ENCODE assay signal across 20 mouse cellular contexts in the genomic region with DNA sequence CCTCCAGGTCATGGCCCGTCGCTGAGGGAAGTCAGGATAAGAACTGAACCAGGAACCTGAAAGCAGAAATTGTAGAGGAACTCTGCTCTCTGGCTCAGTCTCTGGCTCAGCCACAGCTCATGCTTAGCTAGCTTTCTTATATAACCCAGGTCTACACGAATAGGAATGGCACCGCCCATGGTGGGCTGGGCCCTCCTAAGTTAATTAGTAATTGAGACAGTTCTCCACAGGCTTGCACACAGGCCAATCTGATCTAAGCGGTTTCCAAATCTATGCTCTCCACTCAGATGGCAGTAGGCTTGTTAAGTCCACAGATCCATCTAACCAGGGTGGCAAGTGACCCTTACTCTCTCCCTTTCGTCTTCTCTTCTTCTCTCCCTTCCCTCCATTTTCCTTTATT.
DNase-seq lines count a peak whose midpoint lies in the region; ATAC-seq and TF ChIP-seq lines count a peak whose summit lies in the region.
"Had no signal": no experiment of that assay in that cellular context is flagged by ENCODE, and none has a peak within 500 bp of the region (broad histone marks: within the 10 kb centered on the region; RNA-seq: fewer than 3 reads in every experiment).

No protein-coding gene starts in this region.

- no peak for TF ChIP-seq CTCF in kidney, adult 2 months (conservative IDR thresholded peaks at IDR 0.05; ENCODE audit: insufficient read depth, insufficient read length, low read depth, low read length)

- H3K36me3 ChIP-seq in heart, embryonic 10.5 days, result peaks cover 17% of the 10 kb centered on the region
- H3K36me3 ChIP-seq in heart, embryonic 11.5 days (ENCODE audit: control insufficient read depth, insufficient read depth, low read length), result peaks cover 7% of the 10 kb centered on the region
- H3K36me3 ChIP-seq in kidney, adult 2 months (ENCODE audit: control insufficient read depth, insufficient read depth, low read length), result peaks cover 2% of the 10 kb centered on the region; the same call in 1 of the 2 replicates
- peaks cover 10% of the 10 kb centered on the region for H3K36me3 ChIP-seq in kidney, embryonic 14.5 days (ENCODE audit: control insufficient read depth, insufficient read depth, low read length)
- H3K36me3 ChIP-seq in kidney, embryonic 15.5 days, result peaks cover 31% of the 10 kb centered on the region
- peaks cover 11% of the 10 kb centered on the region for H3K36me3 ChIP-seq in hindbrain, embryonic 14.5 days (replicated peaks; ENCODE audit: control insufficient read depth, insufficient read depth)

- DNase-seq in heart, embryonic 10.5 days (ENCODE audit: low spot score), result peak; percentile 50
- DNase-seq in kidney, adult 2 months, result peak; percentile 91
- peak; percentile 49 to 58 for DNase-seq in kidney, postnatal 25 days
- no peak for DNase-seq in hindbrain, embryonic 14.5 days (ENCODE audit: low spot score)
- DNase-seq: adrenal gland, adult 2 months; adrenal gland, postnatal 14 days; cerebellum, adult 11 months; cerebellum, adult 2 months; cerebellum, adult 9-11 months; cerebellum, postnatal 25 days; forebrain, postnatal 0 days had no signal

- no peaks in the 10 kb centered on the region for H3K9me3 ChIP-seq in heart, embryonic 10.5 days
- H3K9me3 ChIP-seq in heart, embryonic 11.5 days (replicated peaks; ENCODE audit: control insufficient read depth, low read length), result no peaks in the 10 kb centered on the region
- H3K9me3 ChIP-seq in kidney, embryonic 14.5 days (ENCODE audit: control insufficient read depth, low read length), result no peaks in the 10 kb centered on the region; the same call in 1 of the 2 replicates
- H3K9me3 ChIP-seq in kidney, embryonic 15.5 days (replicated peaks), result no peaks in the 10 kb centered on the region; the same call in 1 of the 2 replicates
- no peaks in the 10 kb centered on the region; the same call in 1 of the 2 replicates for H3K9me3 ChIP-seq in hindbrain, embryonic 14.5 days (ENCODE audit: control insufficient read depth, low read length)
- H3K9me3 ChIP-seq: embryonic facial prominence, embryonic 12.5 days; embryonic facial prominence, embryonic 15.5 days; hindbrain, embryonic 12.5 days had no signal

- no peak overlapping the region for H3K4me3 ChIP-seq in heart, embryonic 10.5 days
- no peak overlapping the region for H3K4me3 ChIP-seq in heart, embryonic 11.5 days (ENCODE audit: low read depth, low read length)
- H3K4me3 ChIP-seq in kidney, adult 2 months (ENCODE audit: insufficient read depth, low read depth, low read length), result no peak overlapping the region
- no peak overlapping the region for H3K4me3 ChIP-seq in kidney, embryonic 14.5 days (ENCODE audit: low read length)
- no peak overlapping the region for H3K4me3 ChIP-seq in kidney, embryonic 15.5 days (replicated peaks)
- H3K4me3 ChIP-seq in hindbrain, embryonic 14.5 days (replicated peaks; ENCODE audit: low read length), result no peak overlapping the region
- H3K4me3 ChIP-seq: embryonic facial prominence, embryonic 12.5 days; embryonic facial prominence, embryonic 15.5 days; hindbrain, embryonic 12.5 days had no signal

- no peaks in the 10 kb centered on the region for H3K4me1 ChIP-seq in heart, embryonic 10.5 days
- no peaks in the 10 kb centered on the region for H3K4me1 ChIP-seq in heart, embryonic 11.5 days (ENCODE audit: control insufficient read depth, insufficient read depth, low read length)
- H3K4me1 ChIP-seq in kidney, adult 2 months (ENCODE audit: control insufficient read depth, insufficient read depth, low read length), result peaks cover 11% of the 10 kb centered on the region
- no peaks in the 10 kb centered on the region for H3K4me1 ChIP-seq in kidney, embryonic 14.5 days (ENCODE audit: control insufficient read depth, insufficient read depth, low read length)
- no peaks in the 10 kb centered on the region for H3K4me1 ChIP-seq in kidney, embryonic 15.5 days
- no peaks in the 10 kb centered on the region for H3K4me1 ChIP-seq in hindbrain, embryonic 14.5 days (replicated peaks; ENCODE audit: control insufficient read depth, insufficient read depth, low read length)
- H3K4me1 ChIP-seq: embryonic facial prominence, embryonic 12.5 days; embryonic facial prominence, embryonic 15.5 days; hindbrain, embryonic 12.5 days had no signal

- H3K9ac ChIP-seq in heart, embryonic 11.5 days (ENCODE audit: low read depth, low read length), result no peak overlapping the region
- no peak overlapping the region for H3K9ac ChIP-seq in kidney, embryonic 14.5 days (ENCODE audit: low read depth, low read length)
- no peak overlapping the region for H3K9ac ChIP-seq in kidney, embryonic 15.5 days
- no peak overlapping the region for H3K9ac ChIP-seq in hindbrain, embryonic 14.5 days
- H3K9ac ChIP-seq: embryonic facial prominence, embryonic 12.5 days; embryonic facial prominence, embryonic 15.5 days; forebrain, postnatal 0 days; hindbrain, embryonic 12.5 days had no signal

- 82% methylated on average over 6 of the region's 6 CpGs for WGBS in heart, embryonic 10.5 days
- 88% methylated on average over 6 of the region's 6 CpGs for WGBS in heart, embryonic 11.5 days (ENCODE audit: insufficient replicate concordance)
- WGBS in kidney, adult 2 months, result 68% methylated on average over 6 of the region's 6 CpGs
- WGBS in kidney, embryonic 14.5 days, result 88% methylated on average over 6 of the region's 6 CpGs
- 89% methylated on average over 6 of the region's 6 CpGs for WGBS in kidney, embryonic 15.5 days
- WGBS in hindbrain, embryonic 14.5 days, result 95% methylated on average over 6 of the region's 6 CpGs

- TF ChIP-seq POLR2A in kidney, adult 2 months (IDR thresholded peaks at IDR 0.05; ENCODE audit: low read depth, low read length), result no peak

- no peak overlapping the region for H3K27ac ChIP-seq in heart, embryonic 10.5 days
- H3K27ac ChIP-seq in heart, embryonic 11.5 days (ENCODE audit: low read depth, low read length), result no peak overlapping the region
- H3K27ac ChIP-seq in kidney, adult 2 months (ENCODE audit: insufficient read depth, low read depth, low read length), result no peak overlapping the region
- no peak overlapping the region for H3K27ac ChIP-seq in kidney, embryonic 14.5 days (ENCODE audit: low read depth, low read length)
- H3K27ac ChIP-seq in kidney, embryonic 15.5 days, result no peak overlapping the region
- no peak overlapping the region for H3K27ac ChIP-seq in hindbrain, embryonic 14.5 days
- H3K27ac ChIP-seq: embryonic facial prominence, embryonic 12.5 days; embryonic facial prominence, embryonic 15.5 days; hindbrain, embryonic 12.5 days had no signal

- no peaks in the 10 kb centered on the region for H3K27me3 ChIP-seq in heart, embryonic 10.5 days (ENCODE audit: insufficient read depth, poor library complexity, severe bottlenecking)
- H3K27me3 ChIP-seq in heart, embryonic 11.5 days (ENCODE audit: control insufficient read depth, insufficient read depth, low read length), result no peaks in the 10 kb centered on the region
- no peaks in the 10 kb centered on the region for H3K27me3 ChIP-seq in kidney, adult 2 months (replicated peaks; ENCODE audit: control insufficient read depth, insufficient read depth, low read length)
- H3K27me3 ChIP-seq in kidney, embryonic 14.5 days (ENCODE audit: control insufficient read depth, insufficient read depth, low read length), result no peaks in the 10 kb centered on the region
- no peaks in the 10 kb centered on the region for H3K27me3 ChIP-seq in kidney, embryonic 15.5 days
- no peaks in the 10 kb centered on the region for H3K27me3 ChIP-seq in hindbrain, embryonic 14.5 days (ENCODE audit: control insufficient read depth, insufficient read depth, low read length)
- H3K27me3 ChIP-seq: embryonic facial prominence, embryonic 12.5 days; embryonic facial prominence, embryonic 15.5 days; hindbrain, embryonic 12.5 days had no signal

- no peak overlapping the region for H3K4me2 ChIP-seq in heart, embryonic 11.5 days
- H3K4me2 ChIP-seq in kidney, embryonic 14.5 days (replicated peaks; ENCODE audit: low read depth, low read length), result no peak overlapping the region
- H3K4me2 ChIP-seq in kidney, embryonic 15.5 days, result no peak overlapping the region
- H3K4me2 ChIP-seq in hindbrain, embryonic 14.5 days (replicated peaks), result no peak overlapping the region
- H3K4me2 ChIP-seq: embryonic facial prominence, embryonic 12.5 days; embryonic facial prominence, embryonic 15.5 days; hindbrain, embryonic 12.5 days had no signal

- no peak for ATAC-seq in heart, embryonic 11.5 days (replicated peaks; ENCODE audit: insufficient number of reproducible peaks, low FRiP score, low TSS enrichment)
- ATAC-seq in kidney, embryonic 14.5 days (ENCODE audit: low FRiP score, low TSS enrichment), result no peak
- ATAC-seq in kidney, embryonic 15.5 days (replicated peaks; ENCODE audit: low FRiP score), result no peak
- ATAC-seq in hindbrain, embryonic 14.5 days (ENCODE audit: low FRiP score), result no peak
- ATAC-seq: CD4-positive, CD25-positive, alpha-beta regulatory T cell, adult 4 months; forebrain, embryonic 14.5 days; forebrain, postnatal 0 days; hindbrain, embryonic 16.5 days had no signal
